Mouse (Mus musculus) liver, embryonic 16.5 days (tissue): ENCODE results near the gene Nfya. TPM values are rescaled to one million over a fixed set of nuclear protein-coding genes. Genes with fewer than 3 reads are reported as not detected.

Source experiments
- ATAC-seq: fragments of 200-750 bp; cut with Nextera tagmentation; 2 replicates; pipeline ENCODE4 v1.8.0; 2017; ENCODE audit warnings: low read depth, mild to moderate bottlenecking, moderate number of reproducible peaks, moderate library complexity
- H3K27ac ChIP-seq: fragments of 300-500 bp; sonication (generic); 2 replicates; pipeline ENCODE4 v1.5.1; 2014; ENCODE audit warnings: mild to moderate bottlenecking, low read length
- H3K27me3 ChIP-seq: fragments of 300-500 bp; sonication (generic); 2 replicates; pipeline ENCODE4 v1.6.1; 2014; ENCODE audit warnings: low read depth, low read length, mixed read lengths; ENCODE audit not compliant: control insufficient read depth, insufficient read depth
- H3K36me3 ChIP-seq: fragments of 300-500 bp; sonication (generic); 2 replicates; pipeline ENCODE4 v1.6.1; 2014; ENCODE audit warnings: mild to moderate bottlenecking; ENCODE audit not compliant: control insufficient read depth, insufficient read depth
- H3K4me1 ChIP-seq: fragments of 300-500 bp; sonication (generic); 2 replicates; pipeline ENCODE4 v1.6.1; 2014; ENCODE audit warnings: low read depth, low read length, mixed read lengths; ENCODE audit not compliant: control insufficient read depth
- H3K4me2 ChIP-seq: fragments of 300-500 bp; sonication (generic); 2 replicates; pipeline ENCODE4 v1.6.1; 2014; ENCODE audit warnings: low read depth, low read length, mixed read lengths
- H3K4me3 ChIP-seq: fragments of 300-500 bp; sonication (generic); 2 replicates; pipeline ENCODE4 v1.5.1; 2014; ENCODE audit warnings: low read depth, mild to moderate bottlenecking, low read length
- H3K9ac ChIP-seq: fragments of 300-500 bp; sonication (generic); 2 replicates; pipeline ENCODE4 v1.6.1; 2014; ENCODE audit warnings: low read depth, low read length
- H3K9me3 ChIP-seq: fragments of 300-500 bp; sonication (generic); replicated peaks from 2 replicates; pipeline ENCODE4 v1.6.1; 2016; ENCODE audit warnings: low read length; ENCODE audit not compliant: control insufficient read depth
- WGBS: fragments of 180-500 bp; shearing (Covaris S2); extraction: QIAGEN DNeasy Blood & Tissue Kit; methylation state at CpG from one replicate; pipeline ENCODE4 v1.1.7; 2014; ENCODE audit not compliant: insufficient replicate concordance; 5-methylcytosine and 5-hydroxymethylcytosine counted together
- polyA plus RNA-seq: library from polyadenylated mRNA; unstranded; fragments of >200 nt; fragmentation: Nextera tagmentation; extraction: Ambion mirVana; gene quantifications from 2 replicates; pipeline ENCODE4 v1.2.1, GENCODE M21; 2015

Gene Nfya
- polyA plus RNA-seq, 1 experiment from 2014 or later, result 7.0 TPM

- H3K4me2 ChIP-seq, result no peak overlapping the region
- no peaks in the 10 kb centered on the region; the same call in 1 of the 2 replicates for H3K4me1 ChIP-seq
- H3K36me3 ChIP-seq, result no peaks in the 10 kb centered on the region
- no peaks in the 10 kb centered on the region for H3K27me3 ChIP-seq
- H3K9me3 ChIP-seq, result no peaks in the 10 kb centered on the region
- 42% methylated on average over 2 of the region's 2 CpGs for WGBS
- no peak overlapping the region for H3K9ac ChIP-seq
- no peak for ATAC-seq
- H3K4me3 ChIP-seq, result no peak overlapping the region
- no peak overlapping the region for H3K27ac ChIP-seq
These were observed 62.4 kb downstream of the Nfya start for GRCm38 (mm10) chr17:48347287-48347686.

- Histone ChIP-seq H3K9me3 (no peaks in the 10 kb centered on the region), H3K9ac (no peak overlapping the region), H3K36me3 (no peaks in the 10 kb centered on the region), H3K4me3 (no peak overlapping the region), H3K4me2 (no peak overlapping the region), H3K27me3 (no peaks in the 10 kb centered on the region), H3K4me1 (peaks cover 2% of the 10 kb centered on the region; the same call in 1 of the 2 replicates), H3K27ac (no peak overlapping the region)
- whole genome bisulfite sequencing, result 50% methylated on average over 4 of the region's 4 CpGs
- ATAC-seq, result no peak
These were observed 62.9 kb downstream of the Nfya start for GRCm38 (mm10) chr17:48346834-48347233.

GRCm38 (mm10) chr17:48346231-48346630, 63.5 kb downstream of the Nfya start, which contains the start of gene Trem2:
Trem2 (plus strand) TSS chr17:48346401.
- no peak for ATAC-seq
- Histone ChIP-seq H3K9me3 (no peaks in the 10 kb centered on the region), H3K4me3 (no peak within 1 kb of the TSS), H3K4me1 (peaks cover 2% of the 10 kb centered on the region; the same call in 1 of the 2 replicates), H3K4me2 (no peak within 1 kb of the TSS), H3K36me3 (no peaks in the 10 kb centered on the region), H3K27me3 (no peaks in the 10 kb centered on the region), H3K27ac (no peak within 1 kb of the TSS), H3K9ac (no peak within 1 kb of the TSS)
- 49% methylated on average over 5 of the region's 5 CpGs for WGBS

GRCm38 (mm10) chr17:48345824-48346223, 63.9 kb downstream of the Nfya start:
- ATAC-seq, result no peak
- no peak overlapping the region for H3K4me3 ChIP-seq
- no peaks in the 10 kb centered on the region for H3K27me3 ChIP-seq
- no peak overlapping the region for H3K27ac ChIP-seq
- WGBS, result 60% methylated on average over 4 of the region's 4 CpGs
- no peak overlapping the region for H3K9ac ChIP-seq
- peaks cover 2% of the 10 kb centered on the region; the same call in 1 of the 2 replicates for H3K4me1 ChIP-seq
- no peaks in the 10 kb centered on the region for H3K9me3 ChIP-seq
- no peak overlapping the region for H3K4me2 ChIP-seq
- no peaks in the 10 kb centered on the region for H3K36me3 ChIP-seq

GRCm38 (mm10) chr17:48343065-48343464, 66.6 kb downstream of the Nfya start:
- no peak overlapping the region for H3K27ac ChIP-seq
- no peaks in the 10 kb centered on the region for H3K36me3 ChIP-seq
- H3K4me3 ChIP-seq, result no peak overlapping the region
- peaks cover 2% of the 10 kb centered on the region; the same call in 1 of the 2 replicates for H3K4me1 ChIP-seq
- ATAC-seq, result no peak
- 50% methylated on average over 2 of the region's 2 CpGs for WGBS
- no peak overlapping the region for H3K9ac ChIP-seq
- no peak overlapping the region for H3K4me2 ChIP-seq
- no peaks in the 10 kb centered on the region for H3K9me3 ChIP-seq
- no peaks in the 10 kb centered on the region for H3K27me3 ChIP-seq

GRCm38 (mm10) chr17:48341947-48342346, 67.8 kb downstream of the Nfya start:
- Histone ChIP-seq H3K4me2 (no peak overlapping the region), H3K27me3 (no peaks in the 10 kb centered on the region), H3K4me1 (peaks cover 2% of the 10 kb centered on the region; the same call in 1 of the 2 replicates), H3K4me3 (no peak overlapping the region), H3K36me3 (no peaks in the 10 kb centered on the region), H3K9ac (no peak overlapping the region), H3K9me3 (no peaks in the 10 kb centered on the region), H3K27ac (no peak overlapping the region)
- ATAC-seq, result peak; percentile 41; the same call in 1 of the 2 replicates
- WGBS, result 13% methylated on average over 3 of the region's 3 CpGs

GRCm38 (mm10) chr17:48340267-48340666, 69.4 kb downstream of the Nfya start:
- H3K9me3 ChIP-seq, result no peaks in the 10 kb centered on the region
- no peak overlapping the region for H3K4me2 ChIP-seq
- peaks cover 2% of the 10 kb centered on the region; the same call in 1 of the 2 replicates for H3K4me1 ChIP-seq
- no peak overlapping the region for H3K9ac ChIP-seq
- 84% methylated on average over 1 of the region's 1 CpGs for WGBS
- H3K4me3 ChIP-seq, result no peak overlapping the region
- no peak overlapping the region for H3K27ac ChIP-seq
- H3K27me3 ChIP-seq, result no peaks in the 10 kb centered on the region
- H3K36me3 ChIP-seq, result no peaks in the 10 kb centered on the region
- no peak for ATAC-seq

Other genes with a start within 250 kb of the Nfya start
- gene A530064D06Rik, start 242.6 kb downstream of the Nfya start, polyA plus RNA-seq, result 1.1 and 1.2 TPM in 2 replicates
- gene Trem1, start 177.1 kb downstream of the Nfya start, polyA plus RNA-seq, result 1.6 TPM in 2 replicates
- gene Trem3, start 162.1 kb downstream of the Nfya start, polyA plus RNA-seq, result 9.0 TPM in 2 replicates
- 4.6 and 5.0 TPM in 2 replicates for gene Treml4, start 145.6 kb downstream of the Nfya start, polyA plus RNA-seq
- 3.4 and 3.5 TPM in 2 replicates for gene Treml2, start 110.4 kb downstream of the Nfya start, polyA plus RNA-seq
- 4.0 and 4.1 TPM in 2 replicates for gene B430306N03Rik, start 93.8 kb downstream of the Nfya start, polyA plus RNA-seq
- gene Trem2, start 63.5 kb downstream of the Nfya start, polyA plus RNA-seq, result 2.7 and 3.0 TPM in 2 replicates
- 14.5 and 15.3 TPM in 2 replicates for gene Treml1, start 50.0 kb downstream of the Nfya start, polyA plus RNA-seq
- gene Oard1, start 108 bp upstream of the Nfya start, polyA plus RNA-seq, result 41.5 and 42.2 TPM in 2 replicates
- gene Apobec2, start 23.0 kb upstream of the Nfya start, polyA plus RNA-seq, result 2.5 and 4.3 TPM in 2 replicates
- gene Tspo2, start 41.6 kb upstream of the Nfya start, polyA plus RNA-seq, result 193 and 203 TPM in 2 replicates
- 4.2 and 4.3 TPM in 2 replicates for gene Unc5cl, start 45.0 kb upstream of the Nfya start, polyA plus RNA-seq